Mouse (Mus musculus) limb, embryonic 10.5 days (tissue): Measurements from ENCODE around the gene Gpr132. TPM values are rescaled to one million over a fixed set of nuclear protein-coding genes. Genes with fewer than 3 reads are reported as not detected.
A peak's percentile ranks its signal among the peaks of the same experiment; 100 is the strongest.

Source experiments
- DNase-seq: peaks from one replicate; pipeline ENCODE4 v3.0.0-alpha.2; 2017; ENCODE audit warnings: low spot score
- H3K27ac ChIP-seq: fragments of 300-500 bp; sonication (generic); 2 replicates; pipeline ENCODE4 v1.5.1; 2016; ENCODE audit warnings: mild to moderate bottlenecking
- H3K27me3 ChIP-seq: fragments of 300-500 bp; sonication (generic); 2 replicates; pipeline ENCODE4 v1.6.1; 2016; ENCODE audit warnings: low read depth, mild to moderate bottlenecking; ENCODE audit not compliant: poor library complexity, severe bottlenecking
- H3K36me3 ChIP-seq: fragments of 300-500 bp; sonication (generic); 2 replicates; pipeline ENCODE4 v1.6.1; 2016; ENCODE audit warnings: mild to moderate bottlenecking, moderate library complexity
- H3K4me1 ChIP-seq: fragments of 300-500 bp; sonication (generic); 2 replicates; pipeline ENCODE4 v1.6.1; 2016
- H3K4me3 ChIP-seq: fragments of 300-500 bp; sonication (generic); 2 replicates; pipeline ENCODE4 v1.5.1; 2016; ENCODE audit warnings: mild to moderate bottlenecking, moderate library complexity
- H3K9me3 ChIP-seq: fragments of 300-500 bp; sonication (generic); replicated peaks from 2 replicates; pipeline ENCODE4 v1.6.1; 2016; ENCODE audit warnings: mild to moderate bottlenecking
- WGBS: fragments of 180-500 bp; shearing (Covaris S2); methylation state at CpG from one replicate; pipeline ENCODE4 v1.1.7; 2016; 5-methylcytosine and 5-hydroxymethylcytosine counted together
- polyA plus RNA-seq: library from polyadenylated mRNA; unstranded; fragments of >200 nt; fragmentation: Nextera tagmentation; extraction: Ambion mirVana; gene quantifications from 2 replicates; pipeline ENCODE4 v1.2.1, GENCODE M21; 2016

Gpr132 gene
- polyA plus RNA-seq, 1 experiment from 2014 or later = not detected

- peaks cover 10% of the 10 kb centered on the region; the same call in 1 of the 2 replicates for H3K36me3 ChIP-seq
- H3K9me3 ChIP-seq = no peaks in the 10 kb centered on the region
- peak overlapping the region; percentile 75; the same call in 1 of the 2 replicates for H3K4me3 ChIP-seq
- 84% methylated on average over 4 of the region's 4 CpGs for WGBS
- peak overlapping the region; percentile 70 for H3K27ac ChIP-seq
- DNase-seq = no peak
- H3K4me1 ChIP-seq = peaks cover 37% of the 10 kb centered on the region
- peaks cover 58% of the 10 kb centered on the region for H3K27me3 ChIP-seq
These were observed 60.2 kb downstream of the Gpr132 start for GRCm38 (mm10) chr12:112807796-112808195.

GRCm38 (mm10) chr12:112806044-112806443 lies 62.0 kb downstream of the Gpr132 start:
- no peak overlapping the region for H3K27ac ChIP-seq
- DNase-seq = no peak
- WGBS = 77% methylated on average over 6 of the region's 6 CpGs

GRCm38 (mm10) chr12:112804046-112804445 lies 64.0 kb downstream of the Gpr132 start:
- no peak overlapping the region for H3K27ac ChIP-seq
- no peak overlapping the region for H3K4me3 ChIP-seq
- H3K9me3 ChIP-seq = no peaks in the 10 kb centered on the region
- H3K27me3 ChIP-seq = peaks cover 76% of the 10 kb centered on the region
- DNase-seq = no peak
- H3K36me3 ChIP-seq = no peaks in the 10 kb centered on the region
- 67% methylated on average over 13 of the region's 13 CpGs for WGBS
- peaks cover 45% of the 10 kb centered on the region for H3K4me1 ChIP-seq

More at GRCm38 (mm10) chr12:112806044-112806443, 62.0 kb downstream of the Gpr132 start:
- H3K4me3 ChIP-seq = no peak overlapping the region
- H3K9me3 ChIP-seq = no peaks in the 10 kb centered on the region
- H3K27me3 ChIP-seq = peaks cover 73% of the 10 kb centered on the region
- no peaks in the 10 kb centered on the region for H3K36me3 ChIP-seq
- peaks cover 52% of the 10 kb centered on the region for H3K4me1 ChIP-seq

GRCm38 (mm10) chr12:112802917-112803316 lies 65.1 kb downstream of the Gpr132 start:
- Histone ChIP-seq H3K4me3 (peak overlapping the region; percentile 62; the same call in 1 of the 2 replicates), H3K27me3 (peaks cover 86% of the 10 kb centered on the region), H3K36me3 (no peaks in the 10 kb centered on the region), H3K4me1 (peaks cover 36% of the 10 kb centered on the region), H3K9me3 (no peaks in the 10 kb centered on the region), H3K27ac (no peak overlapping the region)
- DNase-seq = no peak
- WGBS = 25% methylated on average over 3 of the region's 3 CpGs

- Histone ChIP-seq H3K9me3 (no peaks in the 10 kb centered on the region), H3K4me3 (peak within 1 kb of the TSS; percentile 62), H3K27ac (peak within 1 kb of the TSS; percentile 37; the same call in 1 of the 2 replicates), H3K27me3 (peaks cover 94% of the 10 kb centered on the region), H3K4me1 (peaks cover 43% of the 10 kb centered on the region), H3K36me3 (no peaks in the 10 kb centered on the region)
- 5% methylated on average over 64 of the region's 69 CpGs for WGBS
- peak; percentile 90 for DNase-seq
These were observed 65.9 kb downstream of the Gpr132 start, which contains the start of gene Ahnak2 for GRCm38 (mm10) chr12:112801864-112802846. Gene Ahnak2, minus strand, starts transcription at chr12:112802657.

Other genes with a start within 250 kb of the Gpr132 start
- gene Adssl1, start 248.2 kb downstream of the Gpr132 start, polyA plus RNA-seq = 1.9 and 3.0 TPM in 2 replicates
- 359 and 361 TPM in 2 replicates for gene Siva1, start 223.5 kb downstream of the Gpr132 start, polyA plus RNA-seq
- 59.3 and 82.8 TPM in 2 replicates for gene Akt1, start 193.3 kb downstream of the Gpr132 start, polyA plus RNA-seq
- 1.4 and 2.7 TPM in 2 replicates for gene Zbtb42, start 189.4 kb downstream of the Gpr132 start, polyA plus RNA-seq
- gene Cep170b, start 147.8 kb downstream of the Gpr132 start, polyA plus RNA-seq = 6.7 and 12.3 TPM in 2 replicates
- gene Pld4, start 107.6 kb downstream of the Gpr132 start, polyA plus RNA-seq = 2.1 and 3.5 TPM in 2 replicates
- 0.15 and 0.18 TPM in 2 replicates for gene Ahnak2, start 65.6 kb downstream of the Gpr132 start, polyA plus RNA-seq
- 7.9 and 8.4 TPM in 2 replicates for gene Clba1, start 59.3 kb downstream of the Gpr132 start, polyA plus RNA-seq
- 204 and 206 TPM in 2 replicates for gene Cdca4, start 38.8 kb downstream of the Gpr132 start, polyA plus RNA-seq
- 3.5 and 4.5 TPM in 2 replicates for gene Jag2, start 61.5 kb upstream of the Gpr132 start, polyA plus RNA-seq
- 76.7 and 79.7 TPM in 2 replicates for gene Nudt14, start 73.9 kb upstream of the Gpr132 start, polyA plus RNA-seq
- 25.6 and 27.9 TPM in 2 replicates for gene Btbd6, start 108.3 kb upstream of the Gpr132 start, polyA plus RNA-seq
- 53.5 and 65.9 TPM in 2 replicates for gene Brf1, start 132.5 kb upstream of the Gpr132 start, polyA plus RNA-seq
- gene Pacs2, start 146.3 kb upstream of the Gpr132 start, polyA plus RNA-seq = 11.7 and 11.8 TPM in 2 replicates
- gene Tex22, start 206.3 kb upstream of the Gpr132 start, polyA plus RNA-seq = 0.18 and 0.21 TPM in 2 replicates
- 22.9 and 25.9 TPM in 2 replicates for gene Mta1, start 230.1 kb upstream of the Gpr132 start, polyA plus RNA-seq